Mouse (Mus musculus): ENCODE measurements around the gene Crip1. TPM values are rescaled to one million over a fixed set of nuclear protein-coding genes. Genes with fewer than 3 reads are reported as not detected.

Crip1 gene
- total RNA-seq, 2 experiments from 2014 or later, result 2,176 to 2,464 TPM

DNA sequence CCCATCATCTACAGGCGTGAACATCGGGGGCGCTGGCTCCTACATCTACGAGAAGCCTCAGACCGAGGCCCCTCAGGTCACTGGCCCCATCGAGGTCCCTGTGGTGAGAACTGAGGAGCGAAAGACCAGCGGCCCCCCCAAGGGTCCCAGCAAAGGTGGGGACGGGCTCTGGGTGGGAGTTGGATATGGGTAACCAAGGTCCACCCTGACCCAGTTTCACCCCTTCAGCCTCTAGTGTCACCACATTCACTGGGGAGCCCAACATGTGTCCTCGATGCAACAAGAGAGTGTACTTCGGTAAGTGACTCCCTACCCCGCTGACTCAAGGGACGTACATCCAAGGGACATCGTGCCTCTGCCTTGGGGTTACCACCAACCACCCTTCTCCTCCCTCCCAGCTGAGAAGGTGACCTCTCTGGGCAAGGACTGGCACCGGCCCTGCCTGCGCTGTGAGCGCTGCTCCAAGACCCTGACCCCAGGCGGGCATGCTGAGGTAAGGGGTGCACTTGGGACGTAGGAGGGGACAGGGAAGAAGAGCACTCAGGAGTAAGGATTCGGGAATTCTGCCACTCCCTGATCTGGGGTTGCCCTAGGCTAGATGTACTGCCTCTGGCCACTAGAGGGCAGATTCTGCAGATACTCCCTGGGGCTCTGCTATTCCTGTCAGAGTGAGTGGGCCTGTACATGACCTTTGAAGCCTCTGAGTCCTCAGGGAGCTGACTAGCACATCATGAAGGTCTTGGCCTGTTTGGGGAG is 1.9 kb upstream of the Crip1 start:
- ATAC-seq (ENCODE audit: poor library complexity, severe bottlenecking), result 0 out of 2 replicates have a peak, but pooled peaks have one; percentile 23

- no peak for ATAC-seq (ENCODE audit: poor library complexity, severe bottlenecking)
Measured at GRCm38 (mm10) chr12:113144886-113145285, 1.2 kb upstream of the Crip1 start.

GRCm38 (mm10) chr12:113145591-113145990 is 525 bp upstream of the Crip1 start:
- ATAC-seq (ENCODE audit: poor library complexity, severe bottlenecking), result no peak

DNA sequence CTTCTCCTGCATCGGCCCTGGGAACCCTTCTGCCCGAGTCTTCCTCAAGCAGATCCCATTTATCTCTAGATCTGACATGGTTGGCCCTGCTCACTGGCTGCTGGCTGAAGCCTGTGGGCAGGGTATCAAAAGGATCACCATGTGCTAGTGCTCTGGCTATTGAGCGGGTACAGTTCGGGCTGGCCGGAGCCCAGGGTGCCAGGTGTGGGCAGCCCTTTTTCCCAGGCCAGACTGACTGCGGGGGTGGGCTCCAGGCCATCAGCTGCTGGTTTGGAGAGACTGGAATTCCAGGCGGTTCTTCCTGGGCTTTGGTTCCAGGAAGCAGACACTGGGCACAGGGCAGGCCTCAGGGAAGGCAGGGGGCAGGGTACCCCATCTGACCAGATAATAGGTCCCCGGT is 1.4 kb downstream of the Crip1 start:
- ATAC-seq (ENCODE audit: poor library complexity, severe bottlenecking), result no peak

DNA sequence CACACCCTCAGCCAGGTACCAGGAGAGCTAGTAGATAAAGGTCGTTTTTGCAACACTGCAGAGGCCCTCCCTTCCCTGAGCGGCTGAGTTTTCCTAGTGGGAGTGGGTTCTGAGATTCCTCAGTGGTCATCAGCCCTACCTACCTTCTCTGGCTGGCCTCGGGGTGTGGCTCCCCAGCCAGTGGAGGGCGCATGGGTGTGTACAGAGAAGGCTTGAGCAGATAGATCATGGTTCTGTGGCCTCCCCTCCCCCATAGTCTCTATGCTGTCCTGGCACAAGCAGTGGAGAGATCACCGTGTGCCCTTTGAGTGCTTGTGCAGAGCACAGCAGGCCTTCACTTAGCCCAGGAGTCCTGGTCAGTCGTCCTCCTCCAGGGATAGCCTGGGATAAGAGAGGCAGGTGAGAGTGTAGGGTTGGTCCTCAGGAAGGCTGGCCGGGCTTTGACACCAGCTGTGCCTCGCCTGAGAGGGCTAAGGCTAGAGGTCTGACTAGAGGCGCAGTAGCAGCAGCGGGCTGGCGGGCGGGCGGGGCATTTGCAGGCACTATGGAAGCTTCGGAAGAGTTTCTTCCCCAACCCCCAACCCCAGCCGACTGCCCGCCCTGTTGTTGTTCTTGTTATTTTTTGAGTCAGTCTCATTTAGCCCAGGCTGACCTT is 2.4 kb downstream of the Crip1 start:
- peak; percentile 21; the same call in 1 of the 2 replicates for ATAC-seq (ENCODE audit: poor library complexity, severe bottlenecking)

DNA sequence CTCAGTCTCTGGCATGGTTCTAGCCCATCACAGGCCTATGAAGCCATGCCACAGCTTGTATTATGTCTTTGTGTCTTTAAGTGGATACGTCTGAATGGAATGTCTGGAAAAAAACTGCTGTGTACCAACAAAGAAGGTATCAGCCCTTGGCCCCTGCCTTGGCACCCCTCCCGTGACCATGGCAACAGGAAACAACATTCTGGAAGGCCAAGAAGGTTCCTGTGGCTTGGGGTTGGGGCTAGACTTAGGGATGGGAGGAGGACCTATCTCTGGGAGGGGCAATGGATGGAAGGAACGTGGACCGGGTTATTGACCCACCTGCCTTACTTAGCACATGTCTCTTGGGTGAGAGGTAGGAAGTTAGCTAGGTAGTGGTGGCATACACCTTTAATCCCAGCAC is 3.2 kb downstream of the Crip1 start:
- ATAC-seq (ENCODE audit: poor library complexity, severe bottlenecking), result no peak

DNA sequence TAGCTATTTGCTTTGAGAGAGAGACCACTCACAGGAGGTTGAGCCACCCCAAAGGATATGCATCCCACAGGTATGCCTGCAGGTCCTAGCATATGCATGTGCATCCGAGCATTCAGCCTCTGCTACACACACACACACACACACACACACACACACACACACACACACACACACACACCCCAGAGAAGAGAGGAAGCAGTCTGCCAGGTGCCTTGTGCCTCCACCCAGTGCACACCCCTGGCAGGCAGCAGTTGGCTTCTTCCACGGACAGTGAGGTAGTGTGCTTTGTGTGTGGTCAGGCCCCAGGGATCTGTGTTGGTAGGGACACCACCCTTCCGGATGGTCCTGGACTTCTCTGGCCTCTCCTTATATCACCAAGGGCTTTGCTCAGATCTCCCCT is 3.8 kb downstream of the Crip1 start:
- ATAC-seq (ENCODE audit: poor library complexity, severe bottlenecking), result no peak

DNA sequence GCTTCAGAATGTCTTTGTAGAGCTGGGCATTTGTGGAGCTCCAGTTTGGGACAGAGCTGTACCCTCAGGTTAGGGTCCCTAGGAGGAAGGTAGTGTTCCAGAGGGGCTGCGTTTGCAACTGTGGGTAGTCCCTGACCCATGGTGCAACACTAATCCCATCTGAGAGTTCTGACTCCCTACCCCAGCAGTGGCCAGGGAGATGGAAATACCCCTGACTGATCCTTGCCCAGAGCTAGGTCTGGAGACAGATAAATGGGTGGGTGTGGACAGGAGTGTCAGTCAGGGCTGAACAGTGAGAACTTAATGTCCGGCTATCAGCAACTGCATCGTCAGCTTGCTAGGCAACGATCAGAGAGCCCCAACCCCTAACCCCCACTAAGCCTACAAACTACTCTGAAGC is 4.5 kb downstream of the Crip1 start:
- ATAC-seq (ENCODE audit: poor library complexity, severe bottlenecking), result no peak

DNA sequence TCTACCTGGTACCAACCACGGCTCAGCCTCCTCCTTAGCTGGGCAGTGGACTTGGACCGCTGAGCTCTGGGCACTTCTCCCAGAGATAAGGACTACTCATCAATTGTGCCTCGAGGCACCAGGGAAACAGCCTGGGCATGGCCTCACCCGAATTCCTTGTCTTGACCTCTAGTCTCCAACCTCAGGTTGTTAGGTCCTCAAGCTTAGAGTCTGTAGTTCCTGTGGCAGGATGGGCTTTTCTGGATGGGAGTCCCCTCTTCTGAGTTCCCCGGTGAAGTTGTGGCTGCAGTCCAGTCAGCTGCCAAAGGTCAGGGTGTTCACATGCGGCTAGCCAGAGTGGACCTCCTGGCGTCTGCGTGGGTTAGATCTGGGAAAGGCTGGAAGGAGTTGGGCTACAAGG is 4.9 kb downstream of the Crip1 start:
- ATAC-seq (ENCODE audit: poor library complexity, severe bottlenecking), result no peak

GRCm38 (mm10) chr12:113151661-113152271 is 5.7 kb downstream of the Crip1 start:
- ATAC-seq (ENCODE audit: poor library complexity, severe bottlenecking), result peak; percentile 17

GRCm38 (mm10) chr12:113152272-113152661 is 6.2 kb downstream of the Crip1 start:
- ATAC-seq (ENCODE audit: poor library complexity, severe bottlenecking), result no peak

GRCm38 (mm10) chr12:113152991-113153525 is 6.9 kb downstream of the Crip1 start:
- no peak for ATAC-seq (ENCODE audit: poor library complexity, severe bottlenecking)

DNA sequence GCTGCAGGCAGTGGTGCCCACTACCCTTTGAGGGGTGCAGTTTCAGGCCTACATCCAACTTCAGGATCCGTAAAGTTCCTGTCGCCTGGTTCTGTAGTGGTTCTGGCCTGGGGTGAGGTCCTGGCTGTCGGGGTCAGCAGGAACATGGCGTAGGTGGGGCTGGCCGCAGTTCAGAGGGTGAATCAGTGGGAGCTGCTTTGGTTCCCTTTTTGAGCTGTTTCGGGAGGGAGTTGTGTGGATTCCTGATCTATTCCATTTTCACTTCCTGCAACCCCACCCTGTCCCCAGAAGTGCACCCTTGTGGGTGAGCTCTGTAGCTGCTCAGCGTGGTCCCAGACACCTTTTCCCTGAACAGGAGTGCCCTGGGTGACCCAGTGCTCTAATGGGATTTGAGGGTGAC is 7.9 kb downstream of the Crip1 start:
- ATAC-seq (ENCODE audit: poor library complexity, severe bottlenecking), result 0 out of 2 replicates have a peak, but pooled peaks have one; percentile 4

DNA sequence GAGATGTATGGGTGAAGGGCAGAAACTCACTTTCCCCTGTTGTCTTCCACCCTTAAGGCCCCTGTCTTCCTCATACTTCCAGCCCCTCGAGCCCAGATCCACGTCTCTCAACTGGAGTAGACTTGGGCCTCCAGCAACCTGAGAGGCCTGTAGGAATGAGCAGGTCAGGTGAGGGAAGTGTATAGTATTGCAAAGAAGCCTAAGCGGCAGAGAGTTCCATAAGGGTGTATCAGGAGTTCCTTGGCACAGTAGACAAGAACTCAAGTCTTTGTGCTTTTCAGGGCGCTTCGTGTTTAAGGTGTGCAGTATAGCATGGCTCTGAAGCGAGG is 8.6 kb downstream of the Crip1 start:
- ATAC-seq (ENCODE audit: poor library complexity, severe bottlenecking), result no peak

DNA sequence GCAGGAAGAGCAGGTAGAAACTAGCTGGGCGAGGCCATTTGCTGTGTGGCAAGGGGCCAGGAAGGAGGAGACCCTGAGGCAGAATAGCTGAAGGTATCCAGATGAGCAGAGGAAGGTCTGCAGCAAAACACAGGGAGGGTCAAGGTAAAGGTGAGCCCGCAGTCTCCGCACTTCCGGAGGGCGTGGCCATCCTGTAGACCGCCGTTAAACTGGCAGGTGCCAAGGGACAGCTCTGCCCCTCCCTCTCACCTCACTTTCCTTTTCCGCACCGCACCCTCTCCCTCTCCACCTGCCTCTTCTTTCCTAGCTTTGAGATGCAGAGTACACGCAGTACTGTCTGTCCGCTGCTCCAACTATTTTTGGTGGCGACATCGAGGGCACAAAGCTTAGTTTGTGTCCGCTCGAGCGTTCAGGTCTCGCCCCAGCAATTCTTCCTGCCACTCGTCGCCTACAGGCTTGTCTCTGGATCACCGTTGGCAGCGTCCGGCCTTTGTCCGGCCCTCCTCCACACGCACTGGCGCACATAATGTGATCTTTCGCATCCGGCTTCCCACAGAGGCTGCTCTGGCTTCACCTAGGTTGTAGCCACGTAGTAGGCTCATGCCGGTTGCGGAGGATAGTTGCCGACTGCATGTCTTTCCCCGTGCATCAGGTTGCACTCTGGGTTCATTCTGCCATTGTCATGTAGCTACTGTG is 9.1 kb downstream of the Crip1 start:
- peak; percentile 30 for ATAC-seq (ENCODE audit: poor library complexity, severe bottlenecking)

GRCm38 (mm10) chr12:113155887-113156539 is 9.9 kb downstream of the Crip1 start, which contains the start of gene Tedc1:
Gene Tedc1 (plus strand): TSS chr12:113156421.
- peak; percentile 75 for ATAC-seq (ENCODE audit: poor library complexity, severe bottlenecking)

GRCm38 (mm10) chr12:113156540-113156929 is 10.4 kb downstream of the Crip1 start:
- no peak for ATAC-seq (ENCODE audit: poor library complexity, severe bottlenecking)

GRCm38 (mm10) chr12:113157002-113157401 is 10.9 kb downstream of the Crip1 start:
- ATAC-seq (ENCODE audit: poor library complexity, severe bottlenecking), result no peak

- no peak for ATAC-seq (ENCODE audit: poor library complexity, severe bottlenecking)
Measured at GRCm38 (mm10) chr12:113157521-113157920, 11.4 kb downstream of the Crip1 start.

DNA sequence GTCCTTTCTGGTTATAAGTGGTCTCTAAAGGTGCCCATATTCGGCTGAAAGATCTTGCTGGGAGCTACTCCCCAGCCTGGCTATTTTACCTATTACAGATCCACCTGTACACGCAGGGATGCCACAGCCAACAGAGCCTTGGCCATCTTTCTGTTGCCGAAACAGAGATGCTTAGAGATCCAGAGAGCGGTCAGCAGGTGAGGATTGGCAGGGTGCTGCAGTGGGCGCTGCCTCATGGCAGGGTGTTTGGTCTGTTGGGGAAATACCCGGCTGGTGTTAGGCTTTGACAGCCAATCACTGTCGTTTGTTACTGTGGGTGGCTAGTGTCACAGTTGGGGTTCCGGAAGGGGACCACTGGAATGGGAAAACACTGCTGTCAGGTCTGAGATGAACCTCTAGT is 11.9 kb downstream of the Crip1 start:
- no peak for ATAC-seq (ENCODE audit: poor library complexity, severe bottlenecking)

- ATAC-seq (ENCODE audit: poor library complexity, severe bottlenecking), result no peak
Measured at GRCm38 (mm10) chr12:113163561-113164006, 17.5 kb downstream of the Crip1 start.
